Mouse (Mus musculus) hindbrain, embryonic 16.5 days (tissue): Measurements from ENCODE around the gene Peli1. TPM values are rescaled to one million over a fixed set of nuclear protein-coding genes. Genes with fewer than 3 reads are reported as not detected.
A peak's percentile ranks its signal among the peaks of the same experiment; 100 is the strongest.

Source experiments
- ATAC-seq: fragments of 200-750 bp; cut with Nextera tagmentation; 2 replicates; pipeline ENCODE4 v1.8.0; 2017; ENCODE audit warnings: moderate TSS enrichment, moderate library complexity
- H3K27ac ChIP-seq: fragments of 300-500 bp; sonication (generic); 2 replicates; pipeline ENCODE4 v1.5.1; 2014; ENCODE audit warnings: low read depth, mild to moderate bottlenecking, control low read depth, low read length, moderate library complexity
- H3K27me3 ChIP-seq: fragments of 300-500 bp; sonication (generic); replicated peaks from 2 replicates; pipeline ENCODE4 v1.6.1; 2014; ENCODE audit warnings: low read length; ENCODE audit not compliant: control insufficient read depth, insufficient read depth
- H3K36me3 ChIP-seq: fragments of 300-500 bp; sonication (generic); 2 replicates; pipeline ENCODE4 v1.6.1; 2014; ENCODE audit warnings: mild to moderate bottlenecking, low read length, moderate library complexity, mixed read lengths; ENCODE audit not compliant: control insufficient read depth, insufficient read depth
- H3K4me1 ChIP-seq: fragments of 300-500 bp; sonication (generic); 2 replicates; pipeline ENCODE4 v1.6.1; 2014; ENCODE audit warnings: low read depth, low read length; ENCODE audit not compliant: control insufficient read depth, insufficient read depth
- H3K4me2 ChIP-seq: fragments of 300-500 bp; sonication (generic); 2 replicates; pipeline ENCODE4 v1.6.1; 2014; ENCODE audit warnings: mild to moderate bottlenecking, low read length, control low read depth, moderate library complexity
- H3K4me3 ChIP-seq: fragments of 300-500 bp; sonication (generic); 2 replicates; pipeline ENCODE4 v1.5.1; 2014; ENCODE audit warnings: mild to moderate bottlenecking, low read length, control low read depth, moderate library complexity
- H3K9ac ChIP-seq: fragments of 300-500 bp; sonication (generic); 2 replicates; pipeline ENCODE4 v1.6.1; 2014; ENCODE audit warnings: low read depth, mild to moderate bottlenecking, control low read depth, low read length, moderate library complexity
- H3K9me3 ChIP-seq: fragments of 300-500 bp; sonication (generic); 2 replicates; pipeline ENCODE4 v1.6.1; 2014; ENCODE audit warnings: mild to moderate bottlenecking, low read length, moderate library complexity; ENCODE audit not compliant: control insufficient read depth
- WGBS: fragments of 180-500 bp; shearing (Covaris S2); extraction: QIAGEN DNeasy Blood & Tissue Kit; methylation state at CpG from one replicate; pipeline ENCODE4 v1.1.7; 2014; 5-methylcytosine and 5-hydroxymethylcytosine counted together
- polyA plus RNA-seq: library from polyadenylated mRNA; unstranded; fragments of >200 nt; fragmentation: Nextera tagmentation; extraction: Ambion mirVana; gene quantifications from 2 replicates; pipeline ENCODE4 v1.2.1, GENCODE M21; 2015

The Peli1 gene
- polyA plus RNA-seq, 1 experiment from 2014 or later = 51.8 TPM

DNA sequence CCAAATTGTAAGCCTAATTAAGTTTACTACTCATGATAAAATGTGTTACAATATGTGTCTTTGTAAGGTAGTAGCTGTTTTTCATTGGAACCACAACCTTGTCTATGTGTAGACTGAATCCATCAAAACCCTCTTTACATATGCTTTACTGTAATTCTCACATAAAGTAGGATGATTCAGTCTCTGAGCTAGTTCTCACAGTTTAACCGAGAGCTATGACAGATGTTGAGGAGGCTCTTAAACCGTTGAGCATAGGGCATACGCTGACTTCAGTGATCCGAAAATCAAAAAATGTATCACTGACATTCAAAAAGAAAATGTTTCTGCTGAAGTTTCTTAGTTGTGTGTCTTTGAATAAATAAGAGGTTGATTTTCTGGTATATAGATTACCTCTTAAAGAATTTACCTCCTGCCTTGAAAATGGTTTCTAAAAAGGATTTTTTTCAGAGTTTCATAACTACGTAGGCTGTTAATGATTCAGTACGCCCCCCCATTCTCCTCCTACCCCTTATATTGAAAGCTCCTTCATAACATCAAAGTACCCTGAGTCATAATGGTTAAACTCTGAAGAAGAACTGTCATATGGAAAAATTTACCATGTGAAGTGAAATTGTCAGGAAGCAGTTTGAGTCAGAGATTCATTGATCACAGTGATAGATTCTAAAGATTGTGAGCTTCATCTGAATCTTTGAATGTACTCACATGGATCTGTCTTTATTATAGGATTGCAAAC lies 11.3 kb downstream of the Peli1 start:
- no peak overlapping the region for H3K4me2 ChIP-seq
- no peaks in the 10 kb centered on the region for H3K36me3 ChIP-seq
- no peaks in the 10 kb centered on the region for H3K4me1 ChIP-seq
- WGBS = 89% methylated on average over 6 of the region's 6 CpGs
- H3K4me3 ChIP-seq = no peak overlapping the region
- no peak for ATAC-seq
- no peak overlapping the region for H3K27ac ChIP-seq
- no peaks in the 10 kb centered on the region for H3K9me3 ChIP-seq
- no peak overlapping the region for H3K9ac ChIP-seq
- H3K27me3 ChIP-seq = no peaks in the 10 kb centered on the region

DNA sequence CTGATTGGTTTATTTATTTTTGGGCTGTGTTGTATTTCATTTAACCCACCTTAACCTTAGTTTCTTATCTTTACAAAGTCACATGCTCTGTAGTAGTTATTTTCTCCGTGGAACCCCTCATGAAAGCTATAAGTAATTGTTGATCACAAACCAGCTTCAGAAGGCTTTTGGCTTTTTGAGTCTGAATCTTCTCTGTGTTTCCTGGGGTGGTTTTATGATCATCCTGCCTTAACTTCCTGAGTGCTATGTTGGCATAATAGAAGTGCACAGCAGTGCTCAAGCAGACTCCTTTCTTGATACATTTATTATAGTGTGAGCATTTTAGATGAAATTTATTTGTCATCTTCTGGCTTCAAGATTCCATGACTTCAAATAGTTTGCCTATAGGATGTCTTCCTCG lies 12.1 kb downstream of the Peli1 start:
- no peaks in the 10 kb centered on the region for H3K27me3 ChIP-seq
- H3K4me1 ChIP-seq = no peaks in the 10 kb centered on the region
- no peak overlapping the region for H3K4me3 ChIP-seq
- no peak for ATAC-seq
- 79% methylated on average over 2 of the region's 2 CpGs for WGBS
- no peaks in the 10 kb centered on the region for H3K9me3 ChIP-seq
- H3K9ac ChIP-seq = no peak overlapping the region
- no peak overlapping the region for H3K4me2 ChIP-seq
- no peak overlapping the region for H3K27ac ChIP-seq
- no peaks in the 10 kb centered on the region for H3K36me3 ChIP-seq

DNA sequence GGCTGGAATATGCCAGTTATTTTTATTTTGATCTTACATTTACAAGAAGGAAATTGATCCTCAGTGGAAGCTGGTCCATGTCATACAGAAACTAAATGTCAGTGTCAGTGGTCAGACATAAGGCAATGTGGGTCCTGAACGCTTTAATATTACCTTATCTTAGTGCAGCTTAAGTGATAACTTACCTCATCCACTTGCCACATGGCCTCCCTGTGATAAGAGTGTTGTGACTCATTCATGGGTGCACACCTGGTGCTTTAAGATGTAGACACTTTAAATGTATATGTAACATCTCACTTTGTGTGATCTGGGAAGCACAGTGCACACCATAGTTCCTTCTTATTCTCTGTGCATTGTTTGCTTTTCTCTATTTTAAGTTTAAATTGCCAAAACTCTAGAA lies 14.3 kb downstream of the Peli1 start:
- Histone ChIP-seq H3K4me1 (no peaks in the 10 kb centered on the region), H3K9ac (no peak overlapping the region), H3K36me3 (no peaks in the 10 kb centered on the region), H3K27ac (no peak overlapping the region), H3K9me3 (no peaks in the 10 kb centered on the region), H3K27me3 (no peaks in the 10 kb centered on the region), H3K4me2 (no peak overlapping the region), H3K4me3 (no peak overlapping the region)
- WGBS = 92% methylated on average over 1 of the region's 1 CpGs
- ATAC-seq = no peak

DNA sequence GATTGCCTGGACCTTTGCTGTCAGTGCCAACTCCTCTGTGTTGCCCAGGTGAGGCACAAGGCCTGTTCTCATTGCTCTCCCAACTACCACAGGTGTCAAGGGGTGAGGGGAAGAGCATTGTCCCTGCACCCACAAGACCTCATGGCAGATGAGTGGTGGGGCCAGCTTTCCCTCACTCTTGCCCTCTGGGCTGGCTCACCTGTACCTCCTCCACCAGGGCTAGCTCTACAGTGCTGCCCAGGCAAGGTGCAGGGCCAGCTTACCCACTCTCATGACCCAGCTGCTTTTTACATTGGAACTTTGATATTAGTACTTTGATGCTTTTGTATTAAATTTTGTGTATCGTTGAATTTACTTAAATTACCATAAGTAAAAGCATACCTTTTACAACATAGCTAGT lies 16.0 kb downstream of the Peli1 start:
- Histone ChIP-seq H3K4me2 (no peak overlapping the region), H3K36me3 (no peaks in the 10 kb centered on the region), H3K9ac (no peak overlapping the region), H3K9me3 (no peaks in the 10 kb centered on the region), H3K27me3 (no peaks in the 10 kb centered on the region), H3K27ac (no peak overlapping the region), H3K4me1 (no peaks in the 10 kb centered on the region), H3K4me3 (no peak overlapping the region)
- 98% methylated on average over 1 of the region's 1 CpGs for WGBS
- ATAC-seq = peak; percentile 27; the same call in 1 of the 2 replicates

DNA sequence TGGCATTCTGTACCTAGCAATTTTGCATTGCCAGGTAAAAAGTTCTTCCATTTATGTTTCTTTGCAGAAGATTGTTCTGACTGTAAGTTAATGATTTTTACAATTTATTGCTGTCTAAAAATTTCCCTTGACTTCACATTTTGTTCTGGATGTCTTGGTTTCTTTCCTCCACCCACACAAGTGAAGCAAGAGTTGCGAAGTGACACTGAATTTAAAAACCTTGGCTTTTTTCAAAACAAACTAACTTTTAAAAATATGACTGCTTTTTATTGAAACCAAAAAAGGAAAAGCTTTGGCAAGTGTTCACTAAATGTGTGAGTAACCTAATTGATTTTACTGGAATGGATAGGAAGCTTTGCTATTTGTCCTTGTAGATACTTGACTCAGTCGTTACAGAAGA lies 18.2 kb downstream of the Peli1 start:
- Histone ChIP-seq H3K4me2 (no peak overlapping the region), H3K9ac (no peak overlapping the region), H3K9me3 (no peaks in the 10 kb centered on the region), H3K4me3 (no peak overlapping the region), H3K27ac (no peak overlapping the region), H3K4me1 (no peaks in the 10 kb centered on the region), H3K27me3 (no peaks in the 10 kb centered on the region), H3K36me3 (no peaks in the 10 kb centered on the region)
- WGBS = 86% methylated on average over 2 of the region's 2 CpGs
- ATAC-seq = no peak

DNA sequence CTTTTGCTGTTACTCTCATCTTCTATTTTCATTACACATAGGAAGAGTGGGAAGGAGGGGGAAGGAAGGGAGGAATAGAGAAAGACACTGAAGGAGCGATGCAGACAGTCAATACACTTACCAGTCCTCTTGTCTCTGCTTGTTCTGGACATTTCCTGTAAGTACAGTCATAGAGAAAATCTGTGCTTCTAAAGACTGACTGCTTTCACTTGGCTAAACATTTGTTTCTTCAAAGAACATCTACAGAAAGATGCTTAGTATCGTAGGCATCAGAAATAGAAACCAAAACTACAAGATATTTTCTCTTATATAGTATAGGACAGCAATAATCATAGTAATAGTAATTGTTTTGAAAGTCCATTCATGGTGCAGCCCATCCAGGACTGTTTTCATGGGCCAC lies 23.4 kb downstream of the Peli1 start:
- Histone ChIP-seq H3K9me3 (no peaks in the 10 kb centered on the region), H3K27ac (no peak overlapping the region), H3K4me1 (no peaks in the 10 kb centered on the region), H3K27me3 (no peaks in the 10 kb centered on the region), H3K9ac (no peak overlapping the region), H3K4me3 (no peak overlapping the region), H3K36me3 (no peaks in the 10 kb centered on the region), H3K4me2 (no peak overlapping the region)
- no peak for ATAC-seq
- WGBS = 91% methylated on average over 2 of the region's 2 CpGs

DNA sequence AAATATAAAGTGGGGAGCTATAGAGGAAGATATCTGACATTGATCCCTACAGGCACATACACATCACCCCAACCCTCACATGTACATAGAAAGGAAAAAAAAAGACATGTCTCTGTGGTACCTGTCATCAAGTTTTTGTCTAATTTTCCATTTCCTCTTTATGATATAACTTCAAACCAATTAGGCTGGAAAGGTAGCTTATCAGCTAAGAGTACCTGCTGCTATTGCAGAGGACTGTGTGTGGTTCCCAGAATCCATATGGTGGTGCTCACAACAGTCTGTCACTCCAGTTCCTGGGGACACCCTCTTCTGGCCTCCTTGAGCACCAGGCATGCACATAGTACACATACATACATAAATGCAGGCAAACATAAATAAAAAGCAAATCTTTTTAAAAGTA lies 24.7 kb downstream of the Peli1 start:
- no peak for ATAC-seq
- Histone ChIP-seq H3K9ac (no peak overlapping the region), H3K9me3 (no peaks in the 10 kb centered on the region), H3K4me1 (no peaks in the 10 kb centered on the region), H3K27ac (no peak overlapping the region), H3K4me3 (no peak overlapping the region), H3K4me2 (no peak overlapping the region), H3K27me3 (no peaks in the 10 kb centered on the region), H3K36me3 (no peaks in the 10 kb centered on the region)

DNA sequence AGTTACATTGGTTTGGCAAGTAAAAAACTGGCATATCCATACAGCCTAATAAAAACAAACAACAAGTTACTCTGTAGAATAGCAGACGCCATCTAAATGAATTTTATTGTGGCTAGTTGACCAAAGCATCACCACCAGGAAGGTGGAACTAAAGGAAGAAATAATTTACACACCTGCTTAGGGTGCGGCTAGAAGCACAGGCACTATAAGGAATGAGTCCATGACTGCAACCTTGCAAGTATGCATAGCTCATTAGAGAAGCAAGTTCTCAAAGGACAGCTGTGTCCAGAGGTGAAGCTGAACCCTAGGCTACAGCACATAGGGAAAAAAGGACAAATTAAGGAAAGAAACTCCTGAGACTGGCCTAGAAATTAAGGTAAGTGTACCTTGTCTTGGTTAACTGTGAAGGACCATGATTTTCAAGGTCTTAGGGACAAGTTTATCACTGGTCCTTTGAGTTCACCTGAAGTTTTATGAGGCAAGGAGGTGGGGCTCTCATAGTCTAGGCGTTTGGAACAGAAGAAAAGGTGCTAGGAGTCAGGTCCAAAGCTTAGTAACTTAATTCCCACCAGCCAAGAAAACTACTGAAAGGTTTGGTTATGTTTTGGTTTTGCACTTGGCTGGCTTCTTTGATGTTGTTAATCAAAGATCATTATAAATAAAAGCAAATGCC lies 25.7 kb downstream of the Peli1 start:
- 84% methylated on average over 3 of the region's 3 CpGs for WGBS
- no peak for ATAC-seq
- no peak overlapping the region for H3K27ac ChIP-seq

DNA sequence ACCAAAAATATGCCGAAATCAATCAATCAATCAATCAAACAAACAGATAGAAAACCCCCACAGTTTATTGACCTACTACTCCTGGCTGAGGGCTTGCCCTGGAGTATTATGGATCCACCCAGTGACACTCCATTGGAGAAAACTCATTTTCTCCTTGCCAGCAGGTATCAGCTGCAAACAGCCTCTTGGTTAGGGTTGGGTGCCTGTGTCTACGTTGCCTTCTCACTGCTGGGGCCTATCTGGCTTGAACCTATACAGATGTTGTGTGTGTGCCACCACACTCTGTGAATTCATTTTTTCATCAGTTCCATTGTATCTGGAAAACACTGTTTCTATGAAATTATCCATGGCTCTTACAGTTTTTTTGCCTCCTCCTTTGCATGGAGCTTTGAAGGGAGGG lies 30.6 kb downstream of the Peli1 start:
- Histone ChIP-seq H3K9me3 (no peaks in the 10 kb centered on the region), H3K27ac (no peak overlapping the region), H3K27me3 (no peaks in the 10 kb centered on the region), H3K4me2 (no peak overlapping the region), H3K9ac (no peak overlapping the region), H3K36me3 (no peaks in the 10 kb centered on the region), H3K4me3 (no peak overlapping the region), H3K4me1 (no peaks in the 10 kb centered on the region)
- WGBS = 92% methylated on average over 2 of the region's 2 CpGs
- no peak for ATAC-seq

More for the DNA sequence above, 25.7 kb downstream of the Peli1 start:
- no peak overlapping the region for H3K4me2 ChIP-seq
- H3K9ac ChIP-seq = no peak overlapping the region
- H3K4me3 ChIP-seq = no peak overlapping the region
- no peaks in the 10 kb centered on the region for H3K27me3 ChIP-seq
- H3K9me3 ChIP-seq = no peaks in the 10 kb centered on the region
- no peaks in the 10 kb centered on the region for H3K36me3 ChIP-seq
- no peaks in the 10 kb centered on the region for H3K4me1 ChIP-seq
